Mouse (Mus musculus): ENCODE measurements around the gene Rnf167.

Rnf167 gene

GRCm38 (mm10) chr11:70646691-70647650 lies at the start of gene Rnf167, which contains the start of gene Slc25a11:
TSS of gene Rnf167 (plus strand) at chr11:70647235.
TSS of gene Slc25a11 (minus strand) at chr11:70647479.
- DNase-seq (ENCODE audit: low spot score): peak; percentile 97

GRCm38 (mm10) chr11:70597301-70597700 lies 49.7 kb upstream of the Rnf167 start:
- no peak for DNase-seq (ENCODE audit: low spot score)

- no peak for DNase-seq (ENCODE audit: low spot score)
Measured at GRCm38 (mm10) chr11:70598451-70598953, 48.5 kb upstream of the Rnf167 start.

- peak; percentile 84 for DNase-seq (ENCODE audit: low spot score)
Measured at GRCm38 (mm10) chr11:70605024-70605566, 41.9 kb upstream of the Rnf167 start.

GRCm38 (mm10) chr11:70606717-70607116 lies 40.3 kb upstream of the Rnf167 start:
- DNase-seq (ENCODE audit: low spot score): no peak

GRCm38 (mm10) chr11:70607611-70608010 lies 39.4 kb upstream of the Rnf167 start:
- no peak for DNase-seq (ENCODE audit: low spot score)

- peak; percentile 77 for DNase-seq (ENCODE audit: low spot score)
Measured at GRCm38 (mm10) chr11:70608381-70609066, 38.5 kb upstream of the Rnf167 start.

- DNase-seq (ENCODE audit: low spot score): no peak
Measured at GRCm38 (mm10) chr11:70610752-70611151, 36.3 kb upstream of the Rnf167 start.

- DNase-seq (ENCODE audit: low spot score): no peak
Measured at GRCm38 (mm10) chr11:70612505-70612904, 34.5 kb upstream of the Rnf167 start.

GRCm38 (mm10) chr11:70615074-70615473 lies 32.0 kb upstream of the Rnf167 start:
- peak; percentile 71 for DNase-seq (ENCODE audit: low spot score)

- no peak for DNase-seq (ENCODE audit: low spot score)
Measured at GRCm38 (mm10) chr11:70615516-70616093, 31.4 kb upstream of the Rnf167 start, which contains the start of gene 4930544D05Rik. TSS of gene 4930544D05Rik (plus strand) at chr11:70615848.

- no peak for DNase-seq (ENCODE audit: low spot score)
Measured at GRCm38 (mm10) chr11:70619101-70619500, 27.9 kb upstream of the Rnf167 start, which contains the start of gene Chrne. TSS of gene Chrne (minus strand) at chr11:70619216.

GRCm38 (mm10) chr11:70621972-70622814 lies 24.8 kb upstream of the Rnf167 start:
- no peak for DNase-seq (ENCODE audit: low spot score)

- DNase-seq (ENCODE audit: low spot score): no peak
Measured at GRCm38 (mm10) chr11:70623053-70623742, 23.8 kb upstream of the Rnf167 start.

- peak; percentile 78 for DNase-seq (ENCODE audit: low spot score)
Measured at GRCm38 (mm10) chr11:70625473-70625872, 21.6 kb upstream of the Rnf167 start.

GRCm38 (mm10) chr11:70626877-70627276 lies 20.2 kb upstream of the Rnf167 start:
- no peak for DNase-seq (ENCODE audit: low spot score)

GRCm38 (mm10) chr11:70628431-70628830 lies 18.6 kb upstream of the Rnf167 start:
- DNase-seq (ENCODE audit: low spot score): no peak

- no peak for DNase-seq (ENCODE audit: low spot score)
Measured at GRCm38 (mm10) chr11:70629557-70629956, 17.5 kb upstream of the Rnf167 start.

GRCm38 (mm10) chr11:70630129-70630528 lies 16.9 kb upstream of the Rnf167 start:
- DNase-seq (ENCODE audit: low spot score): no peak

GRCm38 (mm10) chr11:70635601-70636000 lies 11.4 kb upstream of the Rnf167 start:
- no peak for DNase-seq (ENCODE audit: low spot score)

All from testis, postnatal 10 days (tissue).